Mouse (Mus musculus) thymus, postnatal 4 days (tissue): ENCODE data around the gene Rgp1.
A peak's percentile ranks its signal among the peaks of the same experiment; 100 is the strongest.

Experiments used
- DNase-seq: peaks from one replicate; pipeline ENCODE4 v3.0.0; 2021

The Rgp1 gene

DNA sequence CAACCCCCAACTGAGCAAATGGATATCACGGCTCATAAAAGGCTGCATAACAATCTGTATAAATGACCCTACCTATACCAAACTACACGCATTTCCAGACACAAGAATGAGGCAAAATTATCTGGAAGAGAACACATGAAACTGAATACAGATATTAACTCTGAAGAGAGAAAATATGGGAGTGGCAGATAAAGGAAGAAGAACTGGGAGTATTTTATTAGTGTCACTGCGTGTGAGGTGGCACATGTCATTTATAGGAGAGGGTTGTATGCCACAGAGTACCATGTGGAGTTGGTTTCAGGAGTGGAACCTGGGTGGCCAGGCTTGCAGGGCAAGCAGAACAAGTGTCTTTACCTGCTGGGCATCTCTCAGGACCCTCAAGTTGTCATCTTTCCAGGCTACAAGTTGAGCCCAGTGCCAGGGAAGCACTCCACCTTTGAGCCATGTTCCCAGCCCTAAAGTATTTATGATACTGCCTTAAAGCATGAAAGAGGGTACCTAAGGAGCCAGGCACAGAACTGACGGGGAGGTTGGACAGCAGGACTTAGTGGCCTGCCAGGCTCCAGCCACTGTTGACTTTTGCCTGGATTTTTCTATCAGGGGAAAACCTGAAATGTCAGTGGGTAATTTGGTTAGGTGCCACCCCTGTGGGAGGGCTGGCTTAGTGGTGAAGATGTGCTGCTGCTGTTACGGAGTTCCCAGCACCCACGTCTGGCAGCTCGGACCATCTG, 20.3 kb downstream of the Rgp1 start:
- no peak for DNase-seq

DNA sequence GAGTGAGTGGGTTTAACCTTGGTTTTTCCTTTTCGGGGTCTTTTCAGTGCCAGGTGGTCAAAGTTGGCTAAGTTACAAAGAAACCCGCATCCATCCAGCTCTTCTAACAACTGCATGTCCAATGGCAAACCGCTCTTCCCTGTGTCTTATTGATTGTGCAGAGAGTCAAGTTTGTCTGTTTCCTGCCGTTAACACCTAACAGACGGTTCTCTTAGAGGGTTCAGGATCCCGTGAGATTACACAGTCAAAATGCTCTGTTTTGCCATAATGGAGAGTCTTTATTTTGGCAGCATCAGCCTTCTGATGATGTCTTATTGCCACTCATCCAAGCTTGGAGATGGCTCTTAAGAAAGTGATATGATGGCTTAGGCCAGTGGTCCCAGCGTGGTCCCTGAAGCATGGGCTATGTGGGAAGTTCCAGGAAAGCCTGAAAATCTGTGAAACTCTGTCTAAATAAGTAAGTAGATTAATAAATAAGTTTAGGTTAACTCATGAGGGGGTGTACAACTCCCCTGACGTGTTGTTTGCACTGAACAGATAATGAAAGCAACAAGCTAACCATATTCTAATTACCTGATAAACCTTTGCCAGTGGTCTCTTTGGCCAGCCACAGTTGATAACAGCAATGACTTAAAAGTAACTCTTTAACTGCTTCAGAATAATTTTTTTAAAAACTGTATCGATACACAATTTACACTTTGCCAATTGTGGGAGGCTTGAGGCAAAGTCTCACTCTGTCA, 21.9 kb downstream of the Rgp1 start:
- DNase-seq: no peak

DNA sequence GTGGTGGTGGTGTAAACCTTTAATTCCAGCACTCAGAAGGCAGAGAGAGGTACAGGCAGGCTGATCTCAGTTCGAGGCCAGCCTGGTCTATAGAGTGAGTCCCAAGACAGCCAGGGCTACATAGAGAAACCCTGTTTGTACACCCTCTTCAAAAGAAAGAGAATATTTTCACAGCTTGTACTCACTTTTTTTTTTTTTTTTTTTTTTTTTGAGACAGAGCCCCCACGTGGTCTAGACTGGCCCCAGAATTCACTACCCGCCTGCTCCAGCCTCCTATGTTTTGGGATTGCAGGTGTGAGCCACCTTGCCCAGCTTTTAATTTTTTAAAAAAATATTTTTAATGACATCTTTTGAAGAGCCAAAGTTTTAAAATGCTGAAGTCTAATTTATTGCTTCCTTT, 25.6 kb downstream of the Rgp1 start:
- DNase-seq: no peak

DNA sequence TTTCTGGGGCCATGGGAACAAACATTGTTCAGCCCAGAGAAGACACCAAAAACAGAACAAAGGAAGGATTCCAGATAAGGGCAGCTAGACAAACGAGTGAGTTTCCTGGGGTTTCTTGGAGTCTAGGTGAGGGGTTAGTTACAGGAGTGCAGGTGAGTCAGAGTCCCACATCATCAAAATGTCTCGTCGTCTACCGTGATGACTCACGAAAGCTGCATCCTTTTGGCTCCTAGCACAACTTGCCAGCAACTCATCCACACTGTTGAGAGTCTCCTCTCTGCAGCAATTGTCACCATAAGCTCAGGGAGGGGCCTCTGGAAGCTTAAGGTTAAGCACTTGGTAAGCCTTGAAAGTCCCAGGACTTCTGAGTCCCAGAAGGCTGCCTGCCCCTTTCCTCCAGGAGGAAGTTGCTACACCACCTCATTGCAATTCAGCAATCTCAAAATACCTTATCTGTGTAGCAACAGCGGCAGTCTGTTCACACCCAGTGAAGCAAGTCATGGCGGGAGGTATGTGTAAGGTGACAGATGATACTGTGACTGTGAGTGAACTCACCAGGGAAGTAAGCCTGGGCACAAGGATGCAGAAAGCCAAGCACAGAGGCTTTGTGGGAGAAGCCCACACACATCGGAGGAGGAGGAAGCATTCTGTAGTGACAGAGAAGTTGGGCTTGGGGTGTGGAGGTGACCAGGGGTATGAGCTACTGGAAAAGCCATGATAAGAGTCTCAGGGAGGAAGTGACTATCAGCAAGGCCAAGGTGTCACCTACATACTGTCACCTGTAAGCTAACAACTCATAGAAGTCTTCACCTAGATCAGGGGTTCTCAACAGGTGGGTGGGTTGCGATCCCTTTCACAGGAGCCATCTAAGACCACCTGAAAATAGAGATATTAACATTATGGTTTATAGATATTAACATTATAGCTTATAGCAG, 26.5 kb downstream of the Rgp1 start:
- no peak for DNase-seq

DNA sequence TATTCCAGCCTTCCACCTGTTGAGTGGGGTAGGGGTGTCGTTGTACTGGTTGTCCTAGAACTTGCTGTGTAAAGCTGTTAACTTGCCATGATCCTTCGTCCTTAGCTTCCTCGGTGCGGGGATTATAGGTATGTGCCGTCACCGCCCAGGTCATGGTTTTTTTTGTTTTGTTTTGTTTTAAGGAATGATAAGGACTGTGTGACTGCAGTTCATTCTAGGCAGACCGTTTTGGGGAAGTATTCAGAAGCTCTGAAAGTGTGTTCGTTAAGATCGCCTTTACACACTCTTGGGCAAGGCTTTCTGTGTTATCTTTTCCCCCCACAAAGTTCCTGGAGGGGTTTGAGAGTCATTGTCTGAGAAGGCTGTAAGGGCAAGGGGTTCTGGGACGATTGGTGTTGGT, 34.0 kb downstream of the Rgp1 start:
- no peak for DNase-seq

DNA sequence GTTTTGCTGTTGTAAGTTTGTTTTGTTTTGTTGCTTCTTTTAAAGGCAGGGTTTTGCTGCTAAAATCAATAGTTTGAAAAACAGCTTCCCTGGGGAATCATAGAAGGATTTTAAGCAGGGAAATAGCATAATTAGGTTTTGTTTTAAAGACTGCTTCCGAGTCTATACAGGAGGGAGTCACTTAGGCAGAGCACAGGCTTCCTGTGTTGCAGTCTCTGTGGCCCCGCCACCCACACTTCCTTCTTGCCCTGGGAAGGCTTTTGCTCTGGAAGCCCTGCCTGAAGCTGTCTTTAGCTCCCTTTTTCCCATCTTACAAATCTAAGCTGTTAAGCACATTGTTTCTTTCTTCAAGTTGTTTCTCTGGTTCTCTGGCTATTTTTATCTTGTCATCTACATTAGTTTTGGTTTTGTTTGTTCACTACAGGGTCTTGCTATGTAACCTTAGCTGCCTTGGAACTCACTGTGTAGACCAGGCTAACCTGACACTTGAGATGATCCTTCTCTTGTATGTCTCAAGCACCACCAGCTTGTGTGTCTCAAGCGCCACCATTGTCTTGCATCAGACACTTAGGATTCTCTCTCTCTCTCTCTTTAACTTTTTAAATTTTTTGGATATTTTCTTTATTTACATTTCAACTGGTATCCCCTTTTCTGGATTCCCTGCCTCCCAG, 34.7 kb downstream of the Rgp1 start:
- peak; percentile 24 for DNase-seq

DNA sequence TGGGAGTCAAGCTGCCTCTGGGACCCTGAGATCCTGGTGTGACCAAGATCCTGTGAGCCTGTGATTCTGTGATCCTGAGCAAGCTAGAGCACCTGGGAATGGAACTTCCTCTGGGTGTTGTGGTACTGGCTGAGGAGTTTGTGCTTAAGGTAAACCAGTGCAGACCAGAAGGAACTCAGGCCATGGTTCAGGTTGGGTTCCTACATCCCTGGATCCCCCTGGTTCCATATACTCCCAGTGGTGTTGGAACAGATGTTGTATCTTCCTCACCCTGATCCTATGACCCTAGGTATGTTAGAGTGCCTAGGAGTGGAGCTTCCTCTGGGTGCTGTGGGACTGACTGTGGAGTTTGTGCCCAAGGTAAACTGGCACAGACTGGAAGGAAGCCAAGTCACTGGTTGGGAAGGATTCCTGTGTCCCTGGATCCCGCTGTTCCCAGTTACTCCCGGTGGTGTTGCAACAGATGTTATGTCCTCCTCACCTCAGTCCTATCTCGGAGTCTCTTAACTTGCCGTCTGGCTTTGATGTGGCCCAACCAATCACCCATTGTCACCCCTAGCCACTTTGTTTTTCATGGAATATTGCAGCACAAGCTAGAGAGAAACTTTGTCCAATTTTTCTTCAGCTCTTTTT, 41.7 kb downstream of the Rgp1 start:
- no peak for DNase-seq

DNA sequence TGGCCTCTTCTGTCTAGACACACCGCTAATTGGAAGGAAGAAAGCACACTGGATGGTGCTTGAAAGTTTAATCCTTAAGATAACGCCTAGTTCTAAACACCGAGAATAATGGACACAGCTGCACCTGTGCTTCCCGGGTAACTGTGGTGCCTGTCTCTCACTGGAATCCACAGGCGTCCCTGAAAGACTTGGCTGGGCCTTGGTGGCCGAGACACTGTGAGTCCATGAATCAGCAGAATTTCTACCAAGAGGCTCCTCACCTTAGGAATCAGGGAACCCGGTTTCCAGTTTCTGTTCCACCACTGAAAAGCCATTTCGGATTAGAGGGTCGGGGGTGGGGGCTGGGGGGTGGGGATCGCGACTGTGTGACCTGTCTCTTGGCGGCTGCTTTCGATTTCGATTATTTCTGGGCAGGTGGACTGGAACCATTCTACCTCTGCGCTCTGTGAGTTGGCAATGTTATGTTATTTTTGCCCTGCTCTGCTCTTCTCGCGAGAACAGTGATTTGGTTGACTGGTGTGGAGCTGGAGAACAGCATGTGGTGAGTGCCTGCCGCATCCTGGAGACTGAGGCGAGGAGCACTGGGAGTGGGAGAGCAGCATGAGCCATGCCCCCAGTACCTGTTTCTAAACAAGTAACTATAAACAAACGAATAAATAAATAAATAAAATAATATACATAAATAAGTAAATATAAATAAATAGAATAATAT, 50.7 kb downstream of the Rgp1 start:
- DNase-seq: no peak

DNA sequence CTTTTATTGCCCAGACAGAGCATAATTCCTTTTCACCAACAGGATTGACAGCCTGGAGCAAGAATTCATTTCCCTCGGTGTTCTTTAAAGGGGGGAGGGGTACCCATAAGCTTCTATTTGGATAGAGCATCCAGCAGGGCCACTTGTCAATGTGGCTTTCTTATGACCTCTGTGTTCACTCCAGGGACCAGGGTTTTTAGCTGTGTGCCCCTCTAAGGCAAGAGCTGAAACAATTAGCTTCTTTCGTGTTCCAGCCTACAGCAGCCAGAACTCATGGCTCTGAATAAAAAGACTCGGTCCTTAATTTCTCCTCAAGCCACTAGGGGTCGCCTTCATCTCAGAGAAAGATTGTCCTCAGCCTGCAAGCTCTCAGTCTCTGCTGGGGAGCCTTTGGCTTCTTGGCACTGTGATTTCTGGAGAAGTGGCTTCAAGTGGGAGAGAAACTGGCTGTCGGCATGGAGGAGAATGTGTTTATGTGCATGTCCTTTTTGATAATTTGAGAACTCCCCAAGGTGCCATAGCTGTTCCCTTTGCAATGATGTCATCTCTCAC, 51.6 kb downstream of the Rgp1 start:
- DNase-seq: peak; percentile 71

DNA sequence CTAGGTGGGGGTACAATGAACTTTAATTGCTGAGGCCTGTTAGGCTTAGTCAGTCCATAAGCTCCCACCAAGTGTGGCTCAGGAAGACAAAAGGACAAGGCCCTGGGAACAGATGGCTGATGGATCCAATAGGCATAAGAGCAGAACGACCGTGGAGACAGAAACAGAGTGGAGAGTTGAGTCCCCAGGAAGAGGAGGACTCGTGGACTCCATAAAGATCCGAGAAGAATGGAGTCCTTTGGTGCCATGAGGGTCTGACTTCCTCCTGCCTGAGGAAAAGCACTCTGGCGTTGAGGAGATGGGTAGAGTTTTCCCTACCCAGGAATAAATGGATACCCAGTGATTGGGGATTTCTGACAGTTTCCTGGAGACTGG, 52.1 kb downstream of the Rgp1 start:
- DNase-seq: no peak

DNA sequence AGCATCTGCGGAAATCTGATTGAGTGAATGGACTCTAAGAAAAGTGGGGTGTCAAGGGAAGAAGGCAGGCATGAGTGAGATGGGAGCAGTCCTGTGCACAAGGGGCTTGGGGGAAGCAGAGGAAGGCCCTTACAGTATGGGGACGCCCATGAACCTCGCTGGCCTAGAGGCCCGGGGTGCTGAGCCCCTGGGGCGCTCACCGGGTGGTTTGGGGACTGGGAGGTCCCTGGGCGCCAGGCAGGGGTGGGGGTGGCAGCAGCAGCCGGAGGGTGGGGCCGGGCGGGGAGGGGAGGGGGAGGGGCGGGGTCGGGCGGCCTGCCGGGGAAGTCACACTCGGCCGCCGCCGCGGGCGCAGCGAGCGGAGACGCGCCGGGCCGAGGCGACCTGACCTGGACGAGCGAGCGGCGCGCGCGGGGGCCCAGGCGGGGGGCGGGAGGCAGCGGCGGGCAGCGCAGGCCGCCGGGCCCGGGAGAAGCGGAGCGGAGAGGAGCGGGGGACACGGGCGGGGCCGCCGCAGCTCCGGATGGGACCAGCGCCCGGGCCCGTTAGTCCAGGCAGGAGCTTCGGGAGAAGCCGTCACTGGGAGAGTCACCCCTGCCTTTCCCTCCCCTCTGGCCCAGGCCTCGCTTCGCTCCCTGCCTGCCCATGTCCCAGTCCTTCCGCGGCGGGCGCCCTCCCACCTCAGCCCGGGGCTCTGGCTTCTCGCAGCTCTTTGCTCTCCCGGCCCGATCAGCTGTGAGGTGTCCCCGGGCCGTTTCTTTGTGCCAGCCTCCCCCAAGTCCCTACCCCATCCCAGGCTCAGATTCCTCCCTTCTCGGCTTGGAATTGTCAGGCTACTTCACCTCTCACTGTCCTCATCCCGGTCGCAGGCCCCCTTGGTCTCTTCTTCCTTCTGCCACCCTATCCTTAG, 52.8 kb downstream of the Rgp1 start, which contains the start of gene Npr2:
Gene Npr2, plus strand, starts transcription at position 890 of the 910 bp plus-strand sequence.
- peak; percentile 47 for DNase-seq

DNA sequence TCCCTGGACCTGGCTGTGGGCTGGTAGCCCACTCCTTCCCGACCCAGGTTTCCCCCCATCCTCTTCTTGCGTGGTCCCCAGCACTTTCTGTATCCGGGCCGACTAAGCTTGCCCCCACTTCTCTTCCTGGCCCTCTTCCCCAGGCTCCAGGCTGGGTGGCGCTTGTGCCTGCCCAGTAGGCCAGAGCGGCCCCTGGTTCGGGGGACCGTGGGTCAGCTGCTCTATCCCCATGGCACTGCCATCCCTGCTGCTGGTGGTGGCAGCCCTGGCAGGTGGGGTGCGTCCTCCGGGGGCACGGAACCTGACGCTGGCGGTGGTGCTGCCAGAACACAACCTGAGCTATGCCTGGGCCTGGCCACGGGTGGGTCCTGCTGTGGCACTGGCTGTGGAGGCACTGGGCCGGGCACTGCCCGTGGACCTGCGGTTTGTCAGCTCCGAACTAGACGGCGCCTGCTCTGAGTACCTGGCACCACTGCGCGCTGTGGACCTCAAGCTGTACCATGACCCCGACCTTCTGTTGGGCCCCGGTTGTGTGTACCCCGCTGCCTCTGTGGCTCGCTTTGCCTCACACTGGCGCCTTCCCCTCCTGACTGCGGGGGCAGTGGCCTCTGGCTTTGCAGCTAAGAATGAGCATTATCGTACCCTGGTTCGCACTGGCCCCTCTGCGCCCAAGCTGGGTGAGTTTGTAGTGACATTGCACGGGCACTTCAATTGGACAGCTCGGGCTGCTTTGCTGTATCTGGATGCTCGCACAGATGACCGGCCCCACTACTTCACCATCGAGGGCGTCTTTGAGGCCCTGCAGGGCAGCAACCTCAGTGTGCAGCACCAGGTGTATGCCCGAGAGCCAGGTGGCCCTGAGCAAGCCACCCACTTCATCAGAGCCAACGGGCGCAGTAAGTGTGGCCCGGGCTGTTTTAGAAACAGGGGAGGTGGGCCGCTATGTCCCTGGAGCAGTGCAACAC, 53.7 kb downstream of the Rgp1 start:
- DNase-seq: no peak

DNA sequence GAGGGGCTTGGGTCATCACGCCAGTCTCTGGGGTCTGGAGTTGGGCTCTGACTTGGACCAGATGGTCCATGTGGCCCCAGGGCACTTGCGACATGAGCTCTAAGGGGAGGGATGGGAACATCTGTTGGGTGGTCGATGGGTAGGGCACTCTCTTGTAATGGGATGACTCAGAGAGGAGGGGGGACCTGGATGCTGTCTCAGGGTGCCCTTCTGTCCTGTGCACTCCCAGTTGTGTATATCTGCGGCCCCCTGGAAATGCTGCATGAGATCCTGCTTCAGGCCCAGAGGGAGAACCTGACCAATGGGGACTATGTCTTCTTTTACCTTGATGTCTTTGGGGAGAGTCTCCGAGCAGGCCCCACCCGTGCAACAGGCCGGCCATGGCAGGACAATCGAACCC, 54.8 kb downstream of the Rgp1 start:
- DNase-seq: no peak

DNA sequence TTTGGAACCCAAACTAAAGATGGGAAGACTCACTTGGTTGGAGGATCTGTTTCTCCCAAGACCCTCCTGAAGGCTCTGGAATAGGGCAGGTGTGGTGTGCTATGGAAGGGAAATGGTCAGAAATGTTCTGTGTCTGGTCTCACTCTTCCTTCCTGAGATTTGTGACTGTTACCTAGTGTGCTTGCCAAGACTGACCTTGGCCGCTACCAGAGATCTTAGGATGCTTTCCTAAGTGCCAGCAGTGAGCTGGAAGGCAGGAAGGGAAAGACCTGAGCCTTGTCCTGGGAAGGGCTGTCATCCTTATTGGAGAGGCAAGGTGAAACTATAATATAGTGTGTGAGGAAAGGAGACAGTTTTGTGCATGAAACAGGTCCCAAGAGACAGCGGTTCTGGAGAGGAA, 55.2 kb downstream of the Rgp1 start:
- DNase-seq: no peak

DNA sequence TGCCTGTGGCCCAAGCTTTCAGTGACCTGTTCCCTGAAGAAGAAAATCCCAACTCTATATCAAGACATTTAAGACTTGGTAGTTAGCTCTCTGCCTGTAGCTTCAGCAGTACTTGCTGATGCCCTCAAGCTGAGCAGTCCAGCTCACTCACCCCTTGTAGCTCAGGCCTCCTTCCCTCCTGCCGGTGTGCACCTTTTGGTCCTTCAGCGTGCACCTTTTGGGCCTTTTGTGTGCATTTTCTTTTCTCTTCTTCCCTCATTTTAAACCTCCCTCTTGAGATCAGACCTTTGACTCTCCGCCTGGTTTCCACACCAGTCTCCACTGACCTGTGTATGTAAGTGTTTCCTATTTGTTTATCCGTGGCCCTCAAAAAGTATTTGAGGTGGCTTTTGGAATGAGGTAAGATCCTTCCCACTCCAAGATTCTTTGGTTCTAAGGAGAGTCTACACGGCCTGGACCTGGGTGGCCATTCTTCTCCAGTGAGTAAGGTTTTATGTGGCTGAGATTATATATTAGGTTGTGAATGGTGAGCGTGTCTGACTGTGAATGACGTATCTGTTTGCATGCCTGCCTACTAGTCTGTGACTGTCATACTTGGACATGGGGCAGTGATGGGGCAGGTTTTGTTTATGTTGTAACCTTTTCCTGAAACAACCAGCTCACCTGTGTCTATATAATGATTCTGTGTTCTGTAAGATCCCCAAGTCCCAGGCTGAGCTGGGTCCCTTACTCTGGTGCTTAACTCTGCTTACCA, 56.3 kb downstream of the Rgp1 start:
- DNase-seq: no peak

DNA sequence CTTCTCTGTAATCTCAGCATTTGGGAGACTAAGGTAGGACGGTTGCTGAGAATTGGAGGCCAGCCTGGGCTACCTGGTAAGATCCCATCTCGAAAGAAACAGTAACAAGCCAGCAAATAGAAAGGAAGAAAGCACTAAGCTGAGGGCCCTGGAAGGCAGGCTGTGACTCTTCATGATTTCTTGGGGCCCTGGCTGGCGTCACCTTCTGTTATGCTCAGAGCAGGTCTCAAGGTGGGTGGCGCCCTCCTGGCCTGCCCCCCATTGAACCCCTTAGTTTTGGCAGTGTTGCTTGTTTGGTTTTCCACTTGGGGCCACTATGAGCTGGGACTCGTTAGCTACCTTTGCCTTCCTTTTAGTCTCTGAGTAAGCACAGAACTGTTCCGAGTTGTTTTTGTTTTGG, 58.2 kb downstream of the Rgp1 start:
- no peak for DNase-seq
